Mouse (Mus musculus) adrenal gland, postnatal 0 days (tissue): ENCODE results near the gene Dusp16. TPM values are rescaled to one million over a fixed set of nuclear protein-coding genes. Genes with fewer than 3 reads are reported as not detected.

Source experiments
- polyA plus RNA-seq: library from polyadenylated mRNA; unstranded; fragments of >200 nt; fragmentation: Nextera tagmentation; extraction: Ambion mirVana; gene quantifications from 2 replicates; pipeline ENCODE4 v1.2.1, GENCODE M21; 2015

Dusp16 gene
- polyA plus RNA-seq, result 8.1 and 10.1 TPM in 2 replicates

DNA sequence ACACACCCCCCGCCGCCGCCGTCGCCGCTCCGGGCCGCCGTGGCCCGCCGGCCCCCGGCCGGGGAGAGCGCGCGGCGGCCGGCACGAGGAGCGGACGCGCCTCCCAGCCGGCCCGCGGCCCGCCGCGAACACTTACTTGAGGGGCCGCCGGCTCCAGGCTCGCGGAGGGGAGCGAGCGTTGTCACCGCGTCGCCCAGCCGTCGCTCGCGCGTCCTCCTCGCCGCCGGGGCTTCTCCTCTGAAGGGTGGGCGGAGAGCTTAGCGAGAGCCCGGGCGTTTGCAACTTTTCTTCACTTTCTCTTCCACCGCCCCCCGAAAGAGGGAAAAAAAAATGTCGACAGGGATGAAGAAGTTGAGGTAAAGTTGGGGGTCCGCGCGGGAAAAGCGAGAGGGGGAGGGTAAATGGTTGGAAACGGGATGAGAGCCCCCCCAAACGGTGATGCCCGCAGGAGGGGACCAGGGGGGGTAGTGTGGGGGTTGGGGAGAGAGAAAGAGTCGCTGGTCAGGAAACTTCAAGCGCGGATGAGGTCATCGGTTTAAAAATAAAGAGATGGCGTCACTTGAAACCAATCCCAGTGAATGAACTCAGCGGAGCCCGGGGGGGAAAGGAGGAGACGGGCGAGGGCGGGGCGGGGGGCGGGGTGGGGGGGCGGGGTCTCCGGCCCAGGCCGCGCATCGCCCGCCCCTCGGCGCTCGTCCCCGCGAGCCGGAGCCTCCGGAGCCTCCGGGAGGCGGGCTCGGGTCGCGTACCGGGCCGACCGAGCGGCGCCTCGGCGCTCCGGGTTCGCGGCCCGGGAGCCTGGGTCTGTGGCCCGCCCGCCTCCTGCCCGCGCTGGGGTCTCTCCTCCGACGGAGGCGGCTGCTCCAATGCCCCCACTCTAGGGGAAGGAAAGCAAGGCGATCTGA is at the start of gene Dusp16:
Gene Dusp16 (minus strand): TSS at position 485 of the 905 bp plus-strand sequence.

DNA sequence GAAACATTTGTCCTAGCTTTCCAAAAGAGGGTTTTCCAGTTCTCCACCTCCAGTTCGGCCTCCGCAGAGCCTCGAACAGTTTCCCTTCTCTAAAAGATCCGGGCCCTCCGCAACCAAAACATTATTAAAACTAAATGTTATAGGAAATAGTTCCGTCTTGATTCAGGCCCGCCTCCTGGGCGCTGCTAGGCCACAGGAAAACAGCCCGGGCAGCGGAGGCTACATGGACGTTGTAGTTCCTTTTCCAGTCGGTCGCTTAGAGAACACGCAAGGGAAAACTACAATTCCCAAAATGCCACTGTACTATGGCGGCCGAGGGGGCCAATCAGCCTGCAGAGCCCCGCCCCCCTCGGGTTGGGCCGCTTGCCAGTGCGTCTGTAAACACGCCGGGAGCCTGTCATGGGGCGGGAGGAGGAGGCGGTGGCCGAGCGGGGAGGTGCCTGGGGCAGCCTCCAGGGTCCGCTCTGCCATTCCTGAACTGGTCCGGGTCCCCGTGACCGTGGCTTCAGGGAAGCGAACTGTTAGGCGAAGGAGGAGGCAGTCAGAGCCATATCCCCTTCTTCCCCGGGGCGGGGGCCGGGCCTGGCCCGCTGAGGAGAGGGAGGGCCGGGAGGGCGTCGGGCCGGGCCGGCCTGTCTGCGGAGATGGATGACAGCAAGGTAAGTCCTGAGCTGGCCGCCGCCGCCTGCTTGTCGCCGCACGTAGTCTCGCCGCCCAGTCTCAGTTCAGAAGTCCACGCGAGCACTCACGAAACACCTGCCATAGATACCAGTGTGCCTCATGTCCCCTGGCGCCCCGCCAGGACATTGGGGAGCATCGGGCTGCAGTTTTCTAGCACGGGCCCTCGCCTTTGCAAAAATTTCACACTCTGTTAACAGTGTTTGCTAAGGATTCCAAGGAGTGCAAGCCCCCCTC is 37.6 kb upstream of the Dusp16 start, which contains the start of gene Crebl2:
Gene Crebl2 (plus strand): TSS at position 369 of the 915 bp plus-strand sequence.

Other genes with a start within 250 kb of the Dusp16 start
- 19.5 and 23.7 TPM in 2 replicates for gene Lrp6, start 225.7 kb downstream of the Dusp16 start, polyA plus RNA-seq
- gene Mansc1, start 160.1 kb downstream of the Dusp16 start, polyA plus RNA-seq, result 3.3 and 6.4 TPM in 2 replicates
- 15.4 and 26.1 TPM in 2 replicates for gene Borcs5, start 153.1 kb downstream of the Dusp16 start, polyA plus RNA-seq
- gene Crebl2, start 37.5 kb upstream of the Dusp16 start, polyA plus RNA-seq, result 7.1 and 7.8 TPM in 2 replicates
- gene Gpr19, start 106.0 kb upstream of the Dusp16 start, polyA plus RNA-seq, result 12.9 and 15.5 TPM in 2 replicates
- 15.1 and 15.5 TPM in 2 replicates for gene Cdkn1b, start 127.8 kb upstream of the Dusp16 start, polyA plus RNA-seq
- gene Apold1, start 189.1 kb upstream of the Dusp16 start, polyA plus RNA-seq, result 2.4 and 3.5 TPM in 2 replicates
- 42.6 and 59.3 TPM in 2 replicates for gene Ddx47, start 219.0 kb upstream of the Dusp16 start, polyA plus RNA-seq